Mouse (Mus musculus) kidney, adult 10 weeks (tissue): Measurements from ENCODE around the gene Snn. TPM values are rescaled to one million over a fixed set of nuclear protein-coding genes. Genes with fewer than 3 reads are reported as not detected.

Experiments used
- polyA plus RNA-seq: library from polyadenylated mRNA; stranded (reverse); fragments of 350-450 nt; fragmentation: Illumina TruSeq; extraction: RNeasy Lipid Tissue Mini Kit (QIAGEN cat#74804); gene quantifications from one replicate; pipeline ENCODE4 v1.2.3, GENCODE M21; 2014; ENCODE audit warnings: low read depth, low replicate concordance

The Snn gene
- 63.7 TPM for polyA plus RNA-seq

DNA sequence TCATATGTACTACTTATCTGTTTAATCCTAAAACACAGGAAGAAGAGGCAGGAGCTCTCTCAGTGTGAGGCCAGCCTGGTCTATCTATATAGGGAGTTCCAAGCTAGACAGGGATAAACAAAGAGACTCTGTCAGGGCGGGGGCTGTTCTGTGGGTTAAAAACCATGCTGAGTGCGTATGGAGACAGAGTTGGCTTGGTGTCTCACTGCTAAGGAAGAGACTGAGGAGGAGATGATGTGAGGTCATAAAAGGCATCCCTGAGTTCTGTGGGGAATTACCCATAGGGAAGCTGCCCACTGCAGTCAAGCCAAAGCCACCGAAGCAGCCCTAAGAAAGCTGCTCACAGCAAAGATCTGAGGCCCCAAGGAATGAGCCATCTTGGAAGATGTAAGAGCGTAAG is at the start of gene Snn:
Snn (plus strand) TSS at position 301 of the 400 bp plus-strand sequence.

DNA sequence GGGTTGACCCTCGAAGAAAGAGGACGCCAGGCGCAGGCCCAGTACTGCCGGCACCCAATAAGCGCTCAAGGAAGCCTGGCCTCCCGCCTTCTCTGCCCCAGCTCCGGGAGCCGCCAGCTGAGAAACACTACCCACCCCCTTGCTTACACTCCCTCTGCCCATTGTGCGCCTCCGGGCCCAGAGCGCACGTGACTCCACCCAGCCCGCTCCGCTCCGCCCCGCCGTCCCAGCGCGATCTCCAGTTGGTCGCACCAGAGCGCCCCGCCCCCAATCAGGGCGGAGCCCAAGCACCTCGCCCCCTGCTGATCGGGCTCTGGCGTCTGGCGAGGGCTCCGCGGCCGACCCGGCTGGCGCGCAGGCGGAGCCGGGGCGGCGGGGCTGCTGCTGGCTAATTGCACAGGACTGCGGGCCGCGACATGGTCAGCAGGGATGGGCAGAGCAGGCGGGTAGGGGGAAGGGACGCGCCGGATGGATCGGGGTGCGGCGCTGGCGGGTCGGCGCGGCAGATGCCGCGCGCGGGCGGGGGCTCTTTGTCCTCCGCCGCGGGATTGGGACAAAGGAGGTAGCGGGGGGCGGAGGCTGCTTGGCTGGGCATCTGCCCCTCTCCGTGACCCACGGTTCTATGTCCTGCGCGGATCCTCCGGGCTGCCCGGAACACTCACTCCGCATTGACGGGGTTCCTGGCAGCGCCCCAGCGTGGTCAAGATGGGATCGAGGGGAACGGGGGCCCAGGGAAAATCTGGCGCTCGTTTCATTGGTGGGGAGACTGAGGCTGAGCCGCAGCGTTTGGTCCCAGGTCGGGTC is 5.5 kb downstream of the Snn start, which contains the start of gene Litaf:
Litaf (minus strand) TSS at position 129 of the 804 bp plus-strand sequence.

Other genes with a start within 250 kb of the Snn start
- gene Gm11172, start 248.0 kb upstream of the Snn start, polyA plus RNA-seq, result not detected
- not detected for gene Rmi2, start 225.9 kb upstream of the Snn start, polyA plus RNA-seq
- gene Litaf, start 5.2 kb downstream of the Snn start, polyA plus RNA-seq, result 40.5 TPM
- gene Txndc11, start 73.7 kb downstream of the Snn start, polyA plus RNA-seq, result 18.9 TPM
- 118 TPM for gene Zc3h7a, start 115.4 kb downstream of the Snn start, polyA plus RNA-seq
- gene Rsl1d1, start 142.4 kb downstream of the Snn start, polyA plus RNA-seq, result 140 TPM
- 370 TPM for gene Gspt1, start 193.4 kb downstream of the Snn start, polyA plus RNA-seq